Mouse (Mus musculus) hindbrain, embryonic 12.5 days (tissue): ENCODE results near the gene Epb41l5. TPM values are rescaled to one million over a fixed set of nuclear protein-coding genes. Genes with fewer than 3 reads are reported as not detected.

Experiments used
- polyA plus RNA-seq: library from polyadenylated mRNA; unstranded; fragments of >200 nt; fragmentation: Nextera tagmentation; extraction: Ambion mirVana; gene quantifications from 2 replicates; pipeline ENCODE4 v1.2.1, GENCODE M21; 2016

Gene Epb41l5
- polyA plus RNA-seq, 1 experiment from 2014 or later, result 23.1 TPM

Other genes with a start within 250 kb of the Epb41l5 start
- 2.1 TPM in 2 replicates for gene Inhbb, start 226.8 kb downstream of the Epb41l5 start, polyA plus RNA-seq
- gene Ralb, start 144.2 kb downstream of the Epb41l5 start, polyA plus RNA-seq, result 97.7 and 99.9 TPM in 2 replicates
- gene Tmem185b, start 122.8 kb downstream of the Epb41l5 start, polyA plus RNA-seq, result 19.9 and 21.9 TPM in 2 replicates
- gene Ptpn4, start 188.6 kb upstream of the Epb41l5 start, polyA plus RNA-seq, result 14.1 and 16.4 TPM in 2 replicates